ENCODE assay signal across 21 mouse cellular contexts in genomic region chr16:76549628-76550027, GRCm38 (mm10).
DNase-seq lines count a peak whose midpoint lies in the region; ATAC-seq and TF ChIP-seq lines count a peak whose summit lies in the region.
"Had no signal": no experiment of that assay in that cellular context is flagged by ENCODE, and none has a peak within 500 bp of the region (broad histone marks: within the 10 kb centered on the region; RNA-seq: fewer than 3 reads in every experiment).

No protein-coding gene starts in this region.

- H3K4me2 ChIP-seq in intestine, postnatal 0 days (replicated peaks; ENCODE audit: low read depth): no peak overlapping the region
- H3K4me2 ChIP-seq: forebrain, embryonic 15.5 days; heart, embryonic 13.5 days; limb, embryonic 12.5 days; neural tube, embryonic 13.5 days had no signal

- H3K4me1 ChIP-seq in intestine, postnatal 0 days (replicated peaks; ENCODE audit: control insufficient read depth, insufficient read depth, low read length): no peaks in the 10 kb centered on the region
- H3K4me1 ChIP-seq: embryonic facial prominence, embryonic 10.5 days; forebrain, embryonic 15.5 days; heart, embryonic 13.5 days; limb, embryonic 12.5 days; neural tube, embryonic 13.5 days had no signal

- H3K4me3 ChIP-seq in intestine, postnatal 0 days (ENCODE audit: low read depth, low read length): no peak overlapping the region
- H3K4me3 ChIP-seq: embryonic facial prominence, embryonic 10.5 days; forebrain, embryonic 15.5 days; heart, embryonic 13.5 days; limb, embryonic 12.5 days; neural tube, embryonic 13.5 days had no signal

- DNase-seq in thymus, postnatal 14 days: peak; percentile 72
- DNase-seq in adrenal gland, postnatal 36 days: no peak
- no peak for DNase-seq in layer of hippocampus, adult 11-12 months (ENCODE audit: low spot score)
- no peak for DNase-seq in right cerebral cortex, postnatal 14 days
- DNase-seq: adrenal gland, adult 2 months; cerebellum, postnatal 36 days; heart, adult 11 months; heart, postnatal 36 days; kidney, adult 2 months; retina, postnatal 1 day had no signal

- no peak overlapping the region for H3K9ac ChIP-seq in intestine, postnatal 0 days (ENCODE audit: low read depth, low read length)
- H3K9ac ChIP-seq: forebrain, embryonic 15.5 days; heart, embryonic 13.5 days; limb, embryonic 12.5 days; liver, embryonic 14.5 days; neural tube, embryonic 13.5 days had no signal

- ATAC-seq in CD4-positive, CD25-positive, alpha-beta regulatory T cell, adult 4 months: peak; percentile 89
- ATAC-seq in common myeloid progenitor, adult 5-6 weeks (replicated peaks; ENCODE audit: low read depth, poor library complexity, severe bottlenecking): peak; percentile 93
- ATAC-seq in monocyte, adult 5-6 weeks (replicated peaks; ENCODE audit: insufficient number of reproducible peaks, low FRiP score, low TSS enrichment, poor library complexity, severe bottlenecking): peak; percentile 50; the same call in 1 of the 2 replicates
- no peak for ATAC-seq in intestine, postnatal 0 days
- ATAC-seq: forebrain, embryonic 15.5 days; hindbrain, embryonic 16.5 days had no signal

- H3K27me3 ChIP-seq in intestine, postnatal 0 days (replicated peaks; ENCODE audit: control insufficient read depth, insufficient read depth, low read length): no peaks in the 10 kb centered on the region
- H3K27me3 ChIP-seq: forebrain, embryonic 15.5 days; heart, embryonic 13.5 days; limb, embryonic 12.5 days; neural tube, embryonic 13.5 days had no signal

- no peak overlapping the region for H3K27ac ChIP-seq in intestine, postnatal 0 days (ENCODE audit: low read depth, low read length)
- H3K27ac ChIP-seq: embryonic facial prominence, embryonic 10.5 days; forebrain, embryonic 15.5 days; heart, embryonic 13.5 days; limb, embryonic 12.5 days; liver, embryonic 14.5 days; neural tube, embryonic 13.5 days had no signal

- no peaks in the 10 kb centered on the region for H3K36me3 ChIP-seq in intestine, postnatal 0 days (ENCODE audit: control insufficient read depth, insufficient read depth)
- H3K36me3 ChIP-seq: embryonic facial prominence, embryonic 10.5 days; forebrain, embryonic 15.5 days; heart, embryonic 13.5 days; limb, embryonic 12.5 days; neural tube, embryonic 13.5 days had no signal

- H3K9me3 ChIP-seq in intestine, postnatal 0 days (ENCODE audit: control insufficient read depth): no peaks in the 10 kb centered on the region
- H3K9me3 ChIP-seq: embryonic facial prominence, embryonic 10.5 days; forebrain, embryonic 15.5 days; limb, embryonic 12.5 days; neural tube, embryonic 13.5 days had no signal

- no peak for TF ChIP-seq CTCF in intestine, postnatal 0 days (IDR thresholded peaks at IDR 0.05; ENCODE audit: low read depth)

- WGBS in intestine, postnatal 0 days: 91% methylated on average over 5 of the region's 5 CpGs
